Mouse (Mus musculus) forebrain, embryonic 10.5 days (tissue): ENCODE measurements around the gene Lpgat1. TPM values are rescaled to one million over a fixed set of nuclear protein-coding genes. Genes with fewer than 3 reads are reported as not detected.

Experiments used
- DNase-seq: peaks from one replicate; pipeline ENCODE4 v3.0.0-alpha.2; 2017; ENCODE audit warnings: low spot score; ENCODE audit errors: extremely low spot score
- H3K27ac ChIP-seq: fragments of 300-500 bp; sonication (generic); 2 replicates; pipeline ENCODE4 v1.5.1; 2016; ENCODE audit warnings: mild to moderate bottlenecking
- H3K27me3 ChIP-seq: fragments of 300-500 bp; sonication (generic); 2 replicates; pipeline ENCODE4 v1.6.1; 2016; ENCODE audit warnings: mild to moderate bottlenecking; ENCODE audit not compliant: poor library complexity, severe bottlenecking
- H3K36me3 ChIP-seq: fragments of 300-500 bp; sonication (generic); replicated peaks from 2 replicates; pipeline ENCODE4 v1.6.1; 2016; ENCODE audit warnings: mild to moderate bottlenecking, moderate library complexity
- H3K4me1 ChIP-seq: fragments of 300-500 bp; sonication (generic); 2 replicates; pipeline ENCODE4 v1.6.1; 2016
- H3K4me3 ChIP-seq: fragments of 300-500 bp; sonication (generic); 2 replicates; pipeline ENCODE4 v1.5.1; 2016; ENCODE audit warnings: mild to moderate bottlenecking, moderate library complexity
- H3K9me3 ChIP-seq: fragments of 300-500 bp; sonication (generic); 2 replicates; pipeline ENCODE4 v1.6.1; 2016; ENCODE audit warnings: mild to moderate bottlenecking, moderate library complexity
- WGBS: fragments of 180-500 bp; shearing (Covaris S2); methylation state at CpG from one replicate; pipeline ENCODE4 v1.1.7; 2016; 5-methylcytosine and 5-hydroxymethylcytosine counted together
- polyA plus RNA-seq: library from polyadenylated mRNA; unstranded; fragments of >200 nt; fragmentation: Nextera tagmentation; extraction: Ambion mirVana; gene quantifications from 2 replicates; pipeline ENCODE4 v1.2.1, GENCODE M21; 2016

Lpgat1 gene
- polyA plus RNA-seq, 1 experiment from 2014 or later: 21.4 TPM

- Histone ChIP-seq H3K36me3 (peaks cover 3% of the 10 kb centered on the region; the same call in 1 of the 2 replicates), H3K27ac (no peak overlapping the region), H3K27me3 (no peaks in the 10 kb centered on the region), H3K4me3 (no peak overlapping the region), H3K4me1 (no peaks in the 10 kb centered on the region), H3K9me3 (peaks cover 12% of the 10 kb centered on the region)
- DNase-seq: no peak
- WGBS: 88% methylated on average over 7 of the region's 7 CpGs
These were observed 76.4 kb downstream of the Lpgat1 start for GRCm38 (mm10) chr1:191793888-191794532.

GRCm38 (mm10) chr1:191796238-191796896 is 78.7 kb downstream of the Lpgat1 start:
- no peaks in the 10 kb centered on the region; the same call in 1 of the 2 replicates for H3K9me3 ChIP-seq
- WGBS: 89% methylated on average over 4 of the region's 4 CpGs

GRCm38 (mm10) chr1:191802093-191802819 is 84.6 kb downstream of the Lpgat1 start:
- 71% methylated on average over 9 of the region's 9 CpGs for WGBS
- H3K4me1 ChIP-seq: no peaks in the 10 kb centered on the region
- H3K36me3 ChIP-seq: no peaks in the 10 kb centered on the region
- no peak overlapping the region for H3K27ac ChIP-seq
- H3K9me3 ChIP-seq: no peaks in the 10 kb centered on the region; the same call in 1 of the 2 replicates
- H3K4me3 ChIP-seq: no peak overlapping the region
- DNase-seq: no peak
- no peaks in the 10 kb centered on the region for H3K27me3 ChIP-seq

More at GRCm38 (mm10) chr1:191796238-191796896, 78.7 kb downstream of the Lpgat1 start:
- no peaks in the 10 kb centered on the region for H3K36me3 ChIP-seq
- H3K4me3 ChIP-seq: no peak overlapping the region
- H3K27me3 ChIP-seq: no peaks in the 10 kb centered on the region
- H3K27ac ChIP-seq: no peak overlapping the region
- H3K4me1 ChIP-seq: no peaks in the 10 kb centered on the region
- no peak for DNase-seq

- 76% methylated on average over 10 of the region's 10 CpGs for WGBS
- Histone ChIP-seq H3K27me3 (no peaks in the 10 kb centered on the region), H3K4me1 (no peaks in the 10 kb centered on the region), H3K27ac (no peak overlapping the region), H3K4me3 (no peak overlapping the region), H3K36me3 (no peaks in the 10 kb centered on the region), H3K9me3 (no peaks in the 10 kb centered on the region; the same call in 1 of the 2 replicates)
- no peak for DNase-seq
These were observed 85.4 kb downstream of the Lpgat1 start for GRCm38 (mm10) chr1:191802820-191803655.

- Histone ChIP-seq H3K4me3 (no peak overlapping the region), H3K27ac (no peak overlapping the region), H3K36me3 (no peaks in the 10 kb centered on the region), H3K27me3 (no peaks in the 10 kb centered on the region), H3K4me1 (no peaks in the 10 kb centered on the region), H3K9me3 (no peaks in the 10 kb centered on the region; the same call in 1 of the 2 replicates)
- no peak for DNase-seq
- WGBS: 74% methylated on average over 5 of the region's 5 CpGs
These were observed 87.1 kb downstream of the Lpgat1 start for GRCm38 (mm10) chr1:191804747-191805146.

- DNase-seq: no peak
- Histone ChIP-seq H3K4me3 (no peak overlapping the region), H3K27ac (no peak overlapping the region), H3K27me3 (no peaks in the 10 kb centered on the region), H3K9me3 (no peaks in the 10 kb centered on the region; the same call in 1 of the 2 replicates), H3K4me1 (no peaks in the 10 kb centered on the region), H3K36me3 (no peaks in the 10 kb centered on the region)
- WGBS: 85% methylated on average over 6 of the region's 6 CpGs
These were observed 88.2 kb downstream of the Lpgat1 start for GRCm38 (mm10) chr1:191805788-191806187.

GRCm38 (mm10) chr1:191806740-191807139 is 89.1 kb downstream of the Lpgat1 start:
- Histone ChIP-seq H3K4me3 (no peak overlapping the region), H3K4me1 (no peaks in the 10 kb centered on the region), H3K9me3 (no peaks in the 10 kb centered on the region; the same call in 1 of the 2 replicates), H3K36me3 (no peaks in the 10 kb centered on the region), H3K27me3 (no peaks in the 10 kb centered on the region), H3K27ac (no peak overlapping the region)
- no peak for DNase-seq
- WGBS: 95% methylated on average over 4 of the region's 4 CpGs

GRCm38 (mm10) chr1:191807979-191808378 is 90.3 kb downstream of the Lpgat1 start:
- DNase-seq: no peak
- H3K4me3 ChIP-seq: no peak overlapping the region
- no peak overlapping the region for H3K27ac ChIP-seq
- no peaks in the 10 kb centered on the region for H3K27me3 ChIP-seq
- no peaks in the 10 kb centered on the region for H3K4me1 ChIP-seq
- H3K36me3 ChIP-seq: no peaks in the 10 kb centered on the region
- no peaks in the 10 kb centered on the region; the same call in 1 of the 2 replicates for H3K9me3 ChIP-seq
- WGBS: 88% methylated on average over 7 of the region's 7 CpGs

- H3K4me3 ChIP-seq: no peak overlapping the region
- no peaks in the 10 kb centered on the region for H3K27me3 ChIP-seq
- 90% methylated on average over 12 of the region's 12 CpGs for WGBS
- DNase-seq: no peak
- no peak overlapping the region for H3K27ac ChIP-seq
- no peaks in the 10 kb centered on the region; the same call in 1 of the 2 replicates for H3K9me3 ChIP-seq
- no peaks in the 10 kb centered on the region for H3K36me3 ChIP-seq
- no peaks in the 10 kb centered on the region for H3K4me1 ChIP-seq
These were observed 91.1 kb downstream of the Lpgat1 start for GRCm38 (mm10) chr1:191808688-191809223.

GRCm38 (mm10) chr1:191811774-191812173 is 94.1 kb downstream of the Lpgat1 start:
- Histone ChIP-seq H3K27me3 (no peaks in the 10 kb centered on the region), H3K9me3 (no peaks in the 10 kb centered on the region; the same call in 1 of the 2 replicates), H3K27ac (no peak overlapping the region), H3K4me1 (peaks cover 9% of the 10 kb centered on the region), H3K4me3 (no peak overlapping the region), H3K36me3 (no peaks in the 10 kb centered on the region)
- WGBS: 92% methylated on average over 12 of the region's 12 CpGs
- DNase-seq: no peak

GRCm38 (mm10) chr1:191812949-191813691 is 95.5 kb downstream of the Lpgat1 start:
- Histone ChIP-seq H3K27ac (no peak overlapping the region), H3K36me3 (no peaks in the 10 kb centered on the region), H3K4me3 (no peak overlapping the region), H3K27me3 (no peaks in the 10 kb centered on the region), H3K9me3 (no peaks in the 10 kb centered on the region), H3K4me1 (peaks cover 16% of the 10 kb centered on the region)
- no peak for DNase-seq
- WGBS: 88% methylated on average over 13 of the region's 13 CpGs
